Mouse (Mus musculus): ENCODE measurements around the gene Mfge8. TPM values are rescaled to one million over a fixed set of nuclear protein-coding genes. Genes with fewer than 3 reads are reported as not detected.

The Mfge8 gene
- polyA plus RNA-seq, 2 experiments, result 46.0 to 55.3 TPM

DNA sequence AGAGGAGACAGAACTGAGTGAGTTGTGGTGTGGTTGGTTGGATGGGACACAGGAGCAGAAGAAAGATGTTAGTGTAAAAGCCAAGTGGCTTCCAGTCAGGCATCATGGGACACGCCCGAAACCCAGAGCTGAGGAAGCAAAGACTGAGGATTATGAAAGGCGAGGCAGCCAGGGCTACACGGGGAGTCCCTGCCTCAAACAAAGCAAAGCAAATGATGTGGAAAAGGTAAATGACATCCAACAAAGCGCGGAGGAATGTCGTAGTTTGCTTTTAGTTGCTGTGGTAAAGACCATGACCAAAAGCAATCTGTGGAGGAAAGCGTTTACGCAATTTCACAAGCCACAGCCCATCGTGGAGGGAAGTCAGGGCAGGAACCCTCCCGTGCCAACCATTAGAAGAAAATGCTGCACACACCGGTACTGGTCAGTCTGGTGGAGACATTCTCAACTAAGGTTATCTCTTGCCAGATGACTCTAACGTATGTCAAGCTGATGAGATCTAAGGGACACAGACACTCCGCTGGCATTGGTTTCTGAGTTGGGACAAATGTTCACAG lies 18.2 kb upstream of the Mfge8 start:
- WGBS (ENCODE audit: insufficient replicate concordance), result 44% methylated on average over 14 of the region's 14 CpGs
- no peak overlapping the region for H3K27ac ChIP-seq
- ATAC-seq (ENCODE audit: insufficient read depth) (no peak), DNase-seq (ENCODE audit: low read depth in 3 of 3, low spot score in 3 of 3) (no peak)
- no peak overlapping the region for H3K4me2 ChIP-seq (ENCODE audit: low read depth)
- peaks cover 0 to 2% of the 10 kb centered on the region in 2 experiments; a peak in 1 of 4 replicates for H3K4me1 ChIP-seq (replicated peaks; ENCODE audit: control insufficient read depth in 2 of 2, insufficient read depth in 2 of 2, low read length in 1 of 2)
- H3K36me3 ChIP-seq (replicated peaks; ENCODE audit: control insufficient read depth, insufficient read depth, low read depth), result no peaks in the 10 kb centered on the region
- H3K9me3 ChIP-seq (ENCODE audit: control insufficient read depth, low read length), result no peaks in the 10 kb centered on the region
- no peak for TF ChIP-seq CTCF (IDR thresholded peaks at IDR 0.05; ENCODE audit: low read depth)
- no peak for TF ChIP-seq EP300 (IDR thresholded peaks at IDR 0.05; ENCODE audit: low read depth)
- no peak overlapping the region for H3K9ac ChIP-seq (replicated peaks)
- no peak overlapping the region for H3K4me3 ChIP-seq (ENCODE audit: insufficient read depth in 1 of 2, low read depth in 2 of 2, low read length in 2 of 2)
- H3K27me3 ChIP-seq (ENCODE audit: control insufficient read depth, insufficient read depth, low read length), result no peaks in the 10 kb centered on the region

DNA sequence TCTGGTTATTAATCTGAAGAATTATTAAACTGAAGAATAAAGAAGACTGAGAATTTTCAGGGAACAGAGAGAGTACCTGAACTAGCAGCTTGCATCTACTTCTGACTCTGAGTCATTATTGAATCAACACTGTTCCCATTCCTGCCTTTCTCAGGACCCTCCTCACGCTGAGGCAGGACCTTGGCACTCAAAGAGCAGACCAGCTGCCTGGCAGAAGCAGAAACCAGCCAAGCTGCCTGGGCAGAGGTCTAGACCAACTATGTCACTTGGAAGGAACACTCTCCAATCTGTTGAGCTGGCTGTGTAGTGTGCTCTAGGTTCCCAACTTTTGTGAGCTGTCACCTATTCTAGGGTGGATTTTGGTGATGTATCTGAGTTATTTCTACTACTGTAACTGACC lies 10.5 kb upstream of the Mfge8 start:
- no peak for DNase-seq (ENCODE audit: low read depth in 3 of 3, low spot score in 3 of 3)
- Histone ChIP-seq H3K36me3 (replicated peaks; ENCODE audit: control insufficient read depth, insufficient read depth, low read depth) (no peaks in the 10 kb centered on the region), H3K4me2 (ENCODE audit: low read depth) (no peak overlapping the region), H3K4me1 (replicated peaks; ENCODE audit: control insufficient read depth in 2 of 2, insufficient read depth in 2 of 2, low read length in 1 of 2) (no peaks in the 10 kb centered on the region), H3K9ac (replicated peaks) (no peak overlapping the region), H3K9me3 (ENCODE audit: control insufficient read depth, low read length) (no peaks in the 10 kb centered on the region), H3K27me3 (ENCODE audit: control insufficient read depth, insufficient read depth, low read length) (no peaks in the 10 kb centered on the region), H3K4me3 (ENCODE audit: insufficient read depth in 1 of 2, low read depth in 2 of 2, low read length in 2 of 2) (no peak overlapping the region), H3K27ac (no peak overlapping the region)
- no peak for TF ChIP-seq EP300 (IDR thresholded peaks at IDR 0.05; ENCODE audit: low read depth)
- no peak for TF ChIP-seq CTCF (IDR thresholded peaks at IDR 0.05; ENCODE audit: low read depth)
- ATAC-seq (ENCODE audit: insufficient read depth), result no peak
- WGBS (ENCODE audit: insufficient replicate concordance), result 59% methylated on average over 1 of the region's 1 CpGs

DNA sequence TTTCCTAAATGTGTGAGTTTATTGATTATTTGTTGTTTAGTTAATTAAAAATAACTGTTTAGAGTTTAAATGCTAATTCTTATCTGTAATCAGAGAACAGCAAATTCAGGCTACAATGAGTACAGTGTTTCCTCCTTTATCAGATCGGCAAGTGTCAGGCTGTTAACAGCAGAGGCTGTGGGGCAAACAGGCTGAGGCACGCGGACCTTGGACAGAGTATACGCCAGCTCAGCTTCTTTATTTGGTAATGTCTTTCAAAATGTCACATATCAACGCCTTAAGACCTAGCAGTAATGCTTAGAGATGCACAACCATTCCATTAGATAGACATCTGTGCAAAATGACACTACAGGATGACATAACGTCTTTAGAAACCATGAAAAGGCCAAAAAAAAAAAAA lies 662 bp upstream of the Mfge8 start:
- no peak overlapping the region for H3K4me3 ChIP-seq (ENCODE audit: insufficient read depth in 1 of 2, low read depth in 2 of 2, low read length in 2 of 2)
- ATAC-seq (ENCODE audit: insufficient read depth), result no peak
- 12% methylated on average over 6 of the region's 6 CpGs for WGBS (ENCODE audit: insufficient replicate concordance)

DNA sequence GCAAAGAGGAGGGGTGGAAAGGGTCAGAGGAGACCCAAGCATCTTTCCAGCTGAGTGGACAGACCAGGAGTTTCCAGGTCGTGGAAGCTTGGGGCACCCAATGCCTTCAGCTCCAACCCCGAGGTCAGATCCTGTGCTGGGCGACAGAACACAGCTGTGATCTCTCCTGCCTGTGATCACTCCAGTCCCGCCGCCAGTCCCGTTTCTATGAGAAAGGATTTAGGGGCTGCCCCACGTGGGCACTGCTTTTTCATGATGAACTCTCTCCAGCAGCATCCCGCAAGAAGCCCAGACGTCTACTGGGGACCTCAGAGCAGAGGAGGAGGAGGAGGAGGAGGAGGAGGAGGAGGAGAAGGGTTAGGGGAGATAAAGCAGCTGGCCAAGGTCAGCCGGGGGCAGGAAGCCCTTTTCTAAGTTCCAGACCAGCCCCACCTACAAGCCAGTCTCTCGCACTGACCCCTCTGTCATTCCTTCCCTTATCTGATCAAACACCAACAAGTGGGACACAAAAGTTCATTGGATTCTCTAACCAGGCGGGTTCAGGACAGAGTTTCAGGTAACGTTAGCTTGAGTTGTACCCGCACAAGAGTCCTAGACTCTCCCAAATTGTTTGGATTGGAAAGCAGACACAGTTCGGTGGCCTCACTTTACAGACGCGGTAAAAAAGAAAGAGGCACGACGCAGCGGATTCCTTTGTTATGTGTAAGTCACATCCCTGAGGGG lies 768 bp downstream of the Mfge8 start:
- Histone ChIP-seq H3K4me1 (replicated peaks; ENCODE audit: control insufficient read depth in 2 of 2, insufficient read depth in 2 of 2, low read length in 1 of 2) (peaks cover 0 to 5% of the 10 kb centered on the region in 2 experiments; a peak in 2 of 4 replicates), H3K4me2 (ENCODE audit: low read depth) (peak overlapping the region; percentile 74), H3K9me3 (ENCODE audit: control insufficient read depth, low read length) (no peaks in the 10 kb centered on the region), H3K36me3 (replicated peaks; ENCODE audit: control insufficient read depth, insufficient read depth, low read depth) (no peaks in the 10 kb centered on the region), H3K27me3 (ENCODE audit: control insufficient read depth, insufficient read depth, low read length) (no peaks in the 10 kb centered on the region), H3K4me3 (ENCODE audit: insufficient read depth in 1 of 2, low read depth in 2 of 2, low read length in 2 of 2) (peak overlapping the region; percentile 59 to 60), H3K27ac (no peak overlapping the region), H3K9ac (replicated peaks) (no peak overlapping the region)
- WGBS (ENCODE audit: insufficient replicate concordance), result 4% methylated on average over 20 of the region's 20 CpGs
- ATAC-seq (ENCODE audit: insufficient read depth) (no peak), DNase-seq (ENCODE audit: low read depth in 3 of 3, low spot score in 3 of 3) (no peak)
- no peak for TF ChIP-seq CTCF (IDR thresholded peaks at IDR 0.05; ENCODE audit: low read depth)
- TF ChIP-seq EP300 (IDR thresholded peaks at IDR 0.05; ENCODE audit: low read depth), result no peak

More for the DNA sequence above, 662 bp upstream of the Mfge8 start:
- no peak overlapping the region for H3K9ac ChIP-seq (replicated peaks)
- peak overlapping the region; percentile 74 for H3K4me2 ChIP-seq (ENCODE audit: low read depth)
- H3K27me3 ChIP-seq (ENCODE audit: control insufficient read depth, insufficient read depth, low read length), result no peaks in the 10 kb centered on the region
- no peaks in the 10 kb centered on the region for H3K9me3 ChIP-seq (ENCODE audit: control insufficient read depth, low read length)
- DNase-seq (ENCODE audit: low read depth in 3 of 3, low spot score in 3 of 3), result no peak
- TF ChIP-seq EP300 (IDR thresholded peaks at IDR 0.05; ENCODE audit: low read depth) (no peak), CTCF (IDR thresholded peaks at IDR 0.05; ENCODE audit: low read depth) (no peak)
- no peak overlapping the region for H3K27ac ChIP-seq
- peaks cover 0 to 5% of the 10 kb centered on the region in 2 experiments; a peak in 2 of 4 replicates for H3K4me1 ChIP-seq (replicated peaks; ENCODE audit: control insufficient read depth in 2 of 2, insufficient read depth in 2 of 2, low read length in 1 of 2)
- no peaks in the 10 kb centered on the region for H3K36me3 ChIP-seq (replicated peaks; ENCODE audit: control insufficient read depth, insufficient read depth, low read depth)

DNA sequence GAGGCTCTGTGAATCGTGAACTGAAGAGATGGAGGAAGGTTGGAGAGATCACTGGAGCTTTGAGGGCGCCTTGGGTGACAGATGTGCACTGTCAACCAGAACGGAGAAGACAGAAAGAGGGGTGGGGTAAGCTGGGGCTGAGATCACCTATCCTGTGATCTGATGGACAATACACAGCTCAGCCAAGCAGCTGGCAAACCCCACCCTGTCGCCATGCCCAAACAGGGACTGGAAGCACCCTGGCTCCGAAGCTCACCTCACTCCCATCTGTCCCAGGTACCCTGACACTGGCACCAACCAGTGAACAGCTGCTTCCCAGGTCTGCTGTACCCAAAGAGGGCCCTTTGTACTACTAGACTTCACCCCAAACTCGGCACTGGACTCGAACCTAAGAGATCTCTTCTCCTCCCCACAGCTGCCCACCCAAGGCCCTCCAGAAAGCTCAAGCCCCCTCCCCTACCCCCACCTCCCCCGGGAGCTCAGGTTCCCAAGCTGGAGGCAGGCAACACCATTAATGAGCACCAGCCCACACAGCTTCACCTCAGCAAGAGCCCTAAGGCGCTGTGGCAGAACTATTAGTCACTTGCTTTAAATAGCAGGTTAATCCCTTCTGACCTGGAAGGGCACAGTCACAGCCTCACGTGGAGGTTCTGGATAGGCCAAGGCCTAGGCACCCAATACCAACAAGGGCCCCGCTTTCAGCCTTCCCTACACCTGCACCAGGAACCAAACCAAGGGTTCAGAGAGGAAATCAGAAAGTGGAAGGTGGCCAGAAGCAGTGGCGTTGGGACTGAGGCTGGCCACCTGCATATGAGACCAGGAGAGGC lies 1.6 kb downstream of the Mfge8 start:
- DNase-seq (ENCODE audit: low read depth in 3 of 3, low spot score in 3 of 3) (no peak), ATAC-seq (ENCODE audit: insufficient read depth) (no peak)
- Histone ChIP-seq H3K9me3 (ENCODE audit: control insufficient read depth, low read length) (no peaks in the 10 kb centered on the region), H3K36me3 (replicated peaks; ENCODE audit: control insufficient read depth, insufficient read depth, low read depth) (no peaks in the 10 kb centered on the region), H3K4me1 (replicated peaks; ENCODE audit: control insufficient read depth in 2 of 2, insufficient read depth in 2 of 2, low read length in 1 of 2) (peaks cover 0 to 5% of the 10 kb centered on the region in 2 experiments; a peak in 2 of 4 replicates), H3K27me3 (ENCODE audit: control insufficient read depth, insufficient read depth, low read length) (no peaks in the 10 kb centered on the region), H3K4me3 (ENCODE audit: insufficient read depth in 1 of 2, low read depth in 2 of 2, low read length in 2 of 2) (no peak overlapping the region), H3K4me2 (ENCODE audit: low read depth) (peak overlapping the region; percentile 74), H3K27ac (no peak overlapping the region), H3K9ac (replicated peaks) (no peak overlapping the region)
- no peak for TF ChIP-seq CTCF (IDR thresholded peaks at IDR 0.05; ENCODE audit: low read depth)
- TF ChIP-seq EP300 (IDR thresholded peaks at IDR 0.05; ENCODE audit: low read depth), result no peak
- 56% methylated on average over 12 of the region's 12 CpGs for WGBS (ENCODE audit: insufficient replicate concordance)

Measured in liver, embryonic 14.5 days (tissue).